Mouse (Mus musculus): ENCODE data around the gene Tceal6.
"Not testable (repeated sequence)": the region's sequence is repeated elsewhere in the genome, so short reads cannot be mapped to it uniquely, and the experiment has no call there.

Tceal6 gene

DNA sequence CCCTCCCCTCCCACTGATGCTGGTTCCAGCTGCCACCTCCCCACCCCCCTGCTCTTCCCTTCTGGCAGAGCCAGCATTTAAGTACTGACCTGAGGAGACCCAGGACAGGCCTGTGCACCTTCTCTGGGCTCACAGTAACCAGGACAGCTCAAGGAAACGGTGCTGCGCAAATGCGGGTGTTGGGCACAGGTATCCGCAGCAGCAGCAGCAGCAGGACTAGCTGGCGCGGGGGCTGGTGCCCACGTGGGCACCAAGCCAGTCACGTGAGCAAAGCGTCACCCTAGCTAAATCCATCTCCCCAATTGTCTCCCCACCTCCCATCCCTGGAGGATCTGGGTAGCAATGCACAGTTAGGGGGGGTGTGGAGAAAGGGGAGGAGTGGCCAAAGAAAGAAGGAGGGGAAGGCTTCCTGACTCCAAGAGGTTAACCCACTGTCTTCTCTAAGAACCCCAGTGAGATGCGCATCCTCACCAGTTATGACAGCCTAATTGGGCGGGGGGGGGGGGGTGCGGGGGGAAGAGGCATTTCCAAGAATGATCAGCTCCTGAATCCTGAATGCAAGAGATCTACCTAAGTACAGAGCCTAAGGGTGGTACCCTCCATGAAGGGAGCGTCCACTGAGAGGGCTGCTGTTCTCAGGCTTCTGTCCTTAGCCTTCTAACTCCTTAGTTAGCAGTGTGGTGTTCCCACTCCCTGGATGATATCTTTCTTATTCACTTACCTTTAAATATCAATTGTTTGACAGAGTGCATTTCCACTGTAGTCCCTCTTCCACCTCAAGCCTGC, at the start of gene Tceal6:
TSS of gene Tceal6 (minus strand) at position 252 of the 786 bp plus-strand sequence.
- no peak for DNase-seq (ENCODE audit: low read depth)

DNA sequence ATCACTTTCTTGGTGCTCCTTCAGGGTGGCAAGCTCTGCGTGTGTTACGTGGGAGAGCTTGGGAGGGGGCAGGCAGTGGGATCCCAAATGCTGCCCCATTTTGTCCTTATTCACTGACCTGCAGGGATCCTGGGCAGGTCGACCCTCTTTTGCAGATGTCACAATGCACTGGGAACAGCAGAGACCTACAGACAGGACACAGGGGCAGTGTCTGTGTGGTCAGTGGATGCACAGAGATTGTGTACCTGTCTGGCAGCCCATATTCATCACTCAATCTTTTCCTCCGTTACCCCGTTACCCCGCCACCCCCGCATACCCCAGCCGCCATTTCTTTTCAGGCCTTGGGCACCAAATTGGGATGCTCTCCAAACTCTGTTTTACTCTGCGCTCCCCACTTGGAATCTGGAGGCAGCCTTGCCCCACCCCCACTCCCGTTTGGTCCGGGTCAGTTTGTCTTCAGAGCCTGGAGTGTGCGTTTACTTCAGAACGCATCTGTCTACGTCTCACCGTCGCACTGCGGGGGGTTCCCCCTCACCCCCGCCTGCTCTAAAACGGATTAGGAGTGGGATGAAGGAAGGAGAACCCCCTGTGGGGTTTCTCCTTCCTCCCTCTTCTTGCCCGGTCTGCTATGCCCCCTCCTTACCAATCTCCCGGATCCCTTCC, 583 bp downstream of the Tceal6 start:
- DNase-seq (ENCODE audit: low read depth) = not testable (repeated sequence)

DNA sequence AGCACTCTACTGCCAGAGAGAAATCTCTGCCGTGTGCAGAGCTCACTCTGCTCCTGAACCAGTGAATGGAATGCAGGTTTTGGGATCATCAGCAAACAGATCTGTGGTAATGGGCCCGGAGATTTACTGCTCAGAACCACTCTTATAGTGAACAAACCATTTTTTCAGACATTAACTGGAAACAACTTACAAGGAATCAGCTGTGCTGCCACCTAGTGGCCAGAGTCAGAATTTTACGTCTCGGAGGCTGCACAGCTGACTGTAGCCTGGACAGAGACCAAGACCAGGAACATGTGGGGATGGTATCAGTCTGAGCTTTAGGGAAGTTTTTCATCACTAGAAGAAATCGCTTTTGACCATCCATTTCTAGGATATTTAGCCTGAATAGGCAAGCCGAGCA, 20.6 kb downstream of the Tceal6 start:
- DNase-seq (ENCODE audit: low read depth) = not testable (repeated sequence)

DNA sequence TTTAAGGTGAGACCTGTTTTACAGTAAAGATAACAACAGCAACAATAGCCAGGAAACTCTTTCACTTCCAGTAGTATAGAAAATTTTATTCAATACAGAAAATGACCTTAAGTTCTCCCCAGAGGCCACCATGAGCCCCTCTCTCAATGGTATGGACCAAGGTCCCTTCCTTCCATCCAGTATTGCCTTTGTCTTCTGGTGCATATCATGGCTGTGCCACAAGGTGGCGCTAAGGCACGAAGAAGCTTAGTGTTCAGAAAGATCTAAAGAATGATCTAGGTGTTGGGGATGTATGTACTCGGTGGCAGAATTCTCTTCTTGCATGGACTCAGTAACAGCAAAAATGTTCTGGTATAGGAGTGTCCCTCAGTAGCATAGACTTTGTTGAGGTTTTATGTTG, 21.8 kb downstream of the Tceal6 start:
- DNase-seq (ENCODE audit: low read depth) = not testable (repeated sequence)

DNA sequence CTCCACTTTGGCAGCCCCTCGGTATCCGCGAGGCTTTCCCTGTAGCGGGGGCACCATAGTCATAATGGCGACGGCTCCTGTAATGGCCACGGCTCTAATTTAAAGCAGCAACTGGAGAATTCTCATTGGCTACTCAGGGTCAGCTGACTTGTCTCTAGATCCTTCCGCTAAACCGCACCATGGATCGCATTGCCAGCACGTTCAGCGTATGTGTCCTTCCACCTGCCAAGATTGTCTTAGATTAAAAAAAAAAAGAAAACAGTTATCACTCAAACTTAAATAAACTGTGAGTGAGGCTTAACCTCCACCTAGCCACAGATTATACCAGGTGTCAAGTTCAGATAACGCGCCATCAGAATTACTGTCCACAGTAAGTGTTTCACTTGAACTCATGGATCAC, 33.0 kb downstream of the Tceal6 start, which contains the start of gene Gm15023:
TSS of gene Gm15023 (minus strand) at position 101 of the 400 bp plus-strand sequence.
- not testable (repeated sequence) for DNase-seq (ENCODE audit: low read depth)

Data from c-Kit-positive CD71-positive TER-119-negative erythroid progenitor cells, embryonic 14.5 days (primary cell).